Mouse (Mus musculus): ENCODE results near the gene Ctnnbl1. TPM values are rescaled to one million over a fixed set of nuclear protein-coding genes. Genes with fewer than 3 reads are reported as not detected.

The Ctnnbl1 gene
- total and polyA plus RNA-seq, 3 experiments: 46.0 to 57.2 (median 48.6) TPM

DNA sequence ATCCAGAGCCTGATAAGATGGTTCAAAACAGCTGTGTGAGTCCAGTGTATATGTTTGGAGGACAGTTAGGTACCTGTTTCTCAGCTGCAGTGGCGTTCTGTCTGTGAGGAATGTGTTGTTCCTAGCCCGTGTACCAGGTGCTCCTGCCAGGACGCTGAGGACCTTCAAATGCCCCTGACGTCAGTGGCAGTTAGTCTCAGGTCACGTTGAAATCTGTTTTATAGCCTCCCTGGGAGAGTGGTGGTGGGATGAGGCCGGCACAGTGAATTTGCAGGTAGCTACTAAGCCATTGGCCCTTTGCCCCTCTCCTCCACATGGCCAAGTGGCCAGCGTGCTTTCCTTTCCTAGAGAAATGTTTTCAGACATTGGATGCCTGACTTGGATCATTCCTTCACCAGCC is 18.6 kb downstream of the Ctnnbl1 start:
- peaks cover 0 to 10% of the 10 kb centered on the region in 2 experiments; a peak in 2 of 4 replicates for H3K4me1 ChIP-seq (ENCODE audit: control insufficient read depth in 1 of 2, insufficient read depth in 2 of 2)
- dilution Hi-C loops (cut with MboI; ENCODE audit: extremely low pct_ligation_motif_present, extremely low pct_unique_long_range_greater_than_20kb, low sequenced_read_pairs): no loop called here
- no peaks in the 10 kb centered on the region for H3K79me2 ChIP-seq (replicated peaks; ENCODE audit: control insufficient read depth, extremely low read depth, insufficient read depth, poor library complexity, severe bottlenecking)
- no peaks in the 10 kb centered on the region for H3K27me3 ChIP-seq (replicated peaks)
- peaks cover 0 to 50% of the 10 kb centered on the region in 2 experiments for H3K36me3 ChIP-seq (replicated peaks in 1 of 2; ENCODE audit: control insufficient read depth in 1 of 2, insufficient read depth in 1 of 2, low read length in 1 of 2)
- H3K4me3 ChIP-seq (replicated peaks in 1 of 3; ENCODE audit: low read depth in 2 of 3, low read length in 2 of 3, poor library complexity in 1 of 3): no peak overlapping the region
- H3K9me3 ChIP-seq (replicated peaks; ENCODE audit: low read length): no peaks in the 10 kb centered on the region
- H3K27ac ChIP-seq (ENCODE audit: insufficient read depth, low read depth): no peak overlapping the region
- no peak overlapping the region for H3K4me2 ChIP-seq (ENCODE audit: insufficient read depth, low read depth, poor library complexity, severe bottlenecking)
- in situ Hi-C loops (cut with MboI; ENCODE audit: low pct_ligation_motif_present, low pct_unique_long_range_greater_than_20kb, low sequenced_read_pairs): no loop called here
- DNase-seq (ENCODE audit: extremely low read depth): no peak
- TF ChIP-seq ELF1 (IDR thresholded peaks at IDR 0.05; ENCODE audit: low read depth, low read length) (no peak), NELFE (IDR thresholded peaks at IDR 0.05; ENCODE audit: low read depth, low read length) (no peak), MYC (IDR thresholded peaks at IDR 0.05; ENCODE audit: low read depth, low read length) (no peak), JUND (conservative IDR thresholded peaks at IDR 0.05; ENCODE audit: low read depth, low read length) (no peak), RCOR1 (conservative IDR thresholded peaks at IDR 0.05; ENCODE audit: low read depth, low read length) (no peak), ZC3H11A (IDR thresholded peaks at IDR 0.05; ENCODE audit: low read depth, low read length) (no peak)
- H3K9ac ChIP-seq (ENCODE audit: insufficient read depth, low read depth): no peak overlapping the region

- Histone ChIP-seq H3K4me3 (replicated peaks in 1 of 3; ENCODE audit: low read depth in 2 of 3, low read length in 2 of 3, poor library complexity in 1 of 3) (no peak overlapping the region), H3K27ac (ENCODE audit: insufficient read depth, low read depth) (no peak overlapping the region), H3K36me3 (replicated peaks in 1 of 2; ENCODE audit: control insufficient read depth in 1 of 2, insufficient read depth in 1 of 2, low read length in 1 of 2) (peaks cover 0 to 48% of the 10 kb centered on the region in 2 experiments), H3K27me3 (replicated peaks) (no peaks in the 10 kb centered on the region), H3K9ac (ENCODE audit: insufficient read depth, low read depth) (no peak overlapping the region), H3K4me2 (ENCODE audit: insufficient read depth, low read depth, poor library complexity, severe bottlenecking) (no peak overlapping the region), H3K9me3 (replicated peaks; ENCODE audit: low read length) (no peaks in the 10 kb centered on the region), H3K79me2 (replicated peaks; ENCODE audit: control insufficient read depth, extremely low read depth, insufficient read depth, poor library complexity, severe bottlenecking) (no peaks in the 10 kb centered on the region), H3K4me1 (ENCODE audit: control insufficient read depth in 1 of 2, insufficient read depth in 2 of 2) (peaks cover 0 to 13% of the 10 kb centered on the region in 2 experiments; a peak in 2 of 4 replicates)
- dilution Hi-C loops (cut with MboI; ENCODE audit: extremely low pct_ligation_motif_present, extremely low pct_unique_long_range_greater_than_20kb, low sequenced_read_pairs): no loop called here
- TF ChIP-seq ZMIZ1 (IDR thresholded peaks at IDR 0.05; ENCODE audit: low read depth, low read length) (no peak), CTCF (conservative IDR thresholded peaks at IDR 0.05 in 1 of 2, IDR thresholded peaks at IDR 0.05 in 1 of 2; ENCODE audit: low read depth in 2 of 2, low read length in 2 of 2) (peak; percentile 49 to 68), RAD21 (IDR thresholded peaks at IDR 0.05; ENCODE audit: low read depth, low read length) (peak; percentile 31), JUND (conservative IDR thresholded peaks at IDR 0.05; ENCODE audit: low read depth, low read length) (no peak), MEF2A (IDR thresholded peaks at IDR 0.05; ENCODE audit: borderline replicate concordance, low read depth, low read length) (no peak), E2F4 (IDR thresholded peaks at IDR 0.05; ENCODE audit: insufficient replicate concordance, low read depth, low read length) (no peak)
- DNase-seq (ENCODE audit: extremely low read depth): peak; percentile 21
- in situ Hi-C loops (cut with MboI; ENCODE audit: low pct_ligation_motif_present, low pct_unique_long_range_greater_than_20kb, low sequenced_read_pairs): no loop called here
These were observed 19.0 kb downstream of the Ctnnbl1 start for GRCm38 (mm10) chr2:157756193-157756592.

- no peaks in the 10 kb centered on the region for H3K9me3 ChIP-seq (replicated peaks; ENCODE audit: low read length)
- TF ChIP-seq JUND (conservative IDR thresholded peaks at IDR 0.05; ENCODE audit: low read depth, low read length): no peak
- TF ChIP-seq SIN3A (IDR thresholded peaks at IDR 0.05; ENCODE audit: low read length): no peak
- no peak for TF ChIP-seq E2F4 (IDR thresholded peaks at IDR 0.05; ENCODE audit: insufficient replicate concordance, low read depth, low read length)
- TF ChIP-seq ETS1 (conservative IDR thresholded peaks at IDR 0.05; ENCODE audit: low read depth, low read length): no peak
- TF ChIP-seq MAX (IDR thresholded peaks at IDR 0.05; ENCODE audit: low read length): no peak
- TF ChIP-seq ELF1 (IDR thresholded peaks at IDR 0.05; ENCODE audit: low read depth, low read length): no peak
- no peak for TF ChIP-seq KAT2A (IDR thresholded peaks at IDR 0.05; ENCODE audit: insufficient replicate concordance, low read length)
- TF ChIP-seq ZC3H11A (IDR thresholded peaks at IDR 0.05; ENCODE audit: low read depth, low read length): no peak
- TF ChIP-seq TBP (conservative IDR thresholded peaks at IDR 0.05; ENCODE audit: low read depth, low read length): no peak
- no peak for TF ChIP-seq EP300 (IDR thresholded peaks at IDR 0.05; ENCODE audit: low read length)
- no peak for TF ChIP-seq BHLHE40 (IDR thresholded peaks at IDR 0.05; ENCODE audit: low read depth, low read length)
- TF ChIP-seq RAD21 (IDR thresholded peaks at IDR 0.05; ENCODE audit: low read depth, low read length): no peak
- no peak for TF ChIP-seq SMC3 (IDR thresholded peaks at IDR 0.05; ENCODE audit: low read depth, low read length)
- no peak for TF ChIP-seq NRF1 (IDR thresholded peaks at IDR 0.05; ENCODE audit: low read depth, low read length)
- no peak for TF ChIP-seq MYC (IDR thresholded peaks at IDR 0.05; ENCODE audit: low read depth, low read length)
- no peak for TF ChIP-seq ZMIZ1 (IDR thresholded peaks at IDR 0.05; ENCODE audit: low read depth, low read length)
- TF ChIP-seq POLR2AphosphoS2 (IDR thresholded peaks at IDR 0.05; ENCODE audit: low read depth, low read length): no peak
- no peak for TF ChIP-seq PAX5 (IDR thresholded peaks at IDR 0.05; ENCODE audit: low read length)
- no peak for TF ChIP-seq TCF12 (IDR thresholded peaks at IDR 0.05; ENCODE audit: low read depth, low read length)
- no peak for TF ChIP-seq ZNF384 (IDR thresholded peaks at IDR 0.05; ENCODE audit: low read depth, low read length)
- DNase-seq (ENCODE audit: extremely low read depth): no peak
- no peaks in the 10 kb centered on the region for H3K27me3 ChIP-seq (replicated peaks)
- in situ Hi-C loops (cut with MboI; ENCODE audit: low pct_ligation_motif_present, low pct_unique_long_range_greater_than_20kb, low sequenced_read_pairs) (no loop called here), dilution Hi-C loops (cut with MboI; ENCODE audit: extremely low pct_ligation_motif_present, extremely low pct_unique_long_range_greater_than_20kb, low sequenced_read_pairs) (no loop called here)
- no peak overlapping the region for H3K4me3 ChIP-seq (replicated peaks in 1 of 3; ENCODE audit: low read depth in 2 of 3, low read length in 2 of 3, poor library complexity in 1 of 3)
- no peak overlapping the region for H3K4me2 ChIP-seq (ENCODE audit: insufficient read depth, low read depth, poor library complexity, severe bottlenecking)
- H3K36me3 ChIP-seq (replicated peaks in 1 of 2; ENCODE audit: control insufficient read depth in 1 of 2, insufficient read depth in 1 of 2, low read length in 1 of 2): peaks cover 0 to 32% of the 10 kb centered on the region in 2 experiments
- H3K79me2 ChIP-seq (replicated peaks; ENCODE audit: control insufficient read depth, extremely low read depth, insufficient read depth, poor library complexity, severe bottlenecking): no peaks in the 10 kb centered on the region
- H3K4me1 ChIP-seq (ENCODE audit: control insufficient read depth in 1 of 2, insufficient read depth in 2 of 2): peaks cover 0 to 13% of the 10 kb centered on the region in 2 experiments; a peak in 2 of 4 replicates
- H3K27ac ChIP-seq (ENCODE audit: insufficient read depth, low read depth): no peak overlapping the region
- H3K9ac ChIP-seq (ENCODE audit: insufficient read depth, low read depth): no peak overlapping the region
These were observed 21.2 kb downstream of the Ctnnbl1 start for GRCm38 (mm10) chr2:157758395-157758794.
